Mouse (Mus musculus): ENCODE results near the gene Plekhj1.

The Plekhj1 gene

GRCm38 (mm10) chr10:80805925-80806324 is 7.5 kb upstream of the Plekhj1 start:
- DNase-seq (ENCODE audit: low read depth): peak; percentile 72

- no peak for DNase-seq (ENCODE audit: low read depth)
Measured at GRCm38 (mm10) chr10:80805322-80805721, 6.9 kb upstream of the Plekhj1 start.

- no peak for DNase-seq (ENCODE audit: low read depth)
Measured at GRCm38 (mm10) chr10:80804916-80805315, 6.5 kb upstream of the Plekhj1 start, which contains the start of gene Amh. Gene Amh (plus strand): TSS chr10:80805243.

GRCm38 (mm10) chr10:80804340-80804739 is 5.9 kb upstream of the Plekhj1 start:
- no peak for DNase-seq (ENCODE audit: low read depth)

GRCm38 (mm10) chr10:80802996-80803395 is 4.6 kb upstream of the Plekhj1 start:
- no peak for DNase-seq (ENCODE audit: low read depth)

GRCm38 (mm10) chr10:80802204-80802912 is 3.9 kb upstream of the Plekhj1 start:
- no peak for DNase-seq (ENCODE audit: low read depth)

- DNase-seq (ENCODE audit: low read depth): peak; percentile 70
Measured at GRCm38 (mm10) chr10:80799070-80799566, 692 bp upstream of the Plekhj1 start.

- no peak for DNase-seq (ENCODE audit: low read depth)
Measured at GRCm38 (mm10) chr10:80797186-80798149, 958 bp downstream of the Plekhj1 start.

- DNase-seq (ENCODE audit: low read depth): no peak
Measured at GRCm38 (mm10) chr10:80796307-80796848, 2.0 kb downstream of the Plekhj1 start.

- no peak for DNase-seq (ENCODE audit: low read depth)
Measured at GRCm38 (mm10) chr10:80794750-80795149, 3.7 kb downstream of the Plekhj1 start.

- no peak for DNase-seq (ENCODE audit: low read depth)
Measured at GRCm38 (mm10) chr10:80793803-80794202, 4.6 kb downstream of the Plekhj1 start.

GRCm38 (mm10) chr10:80793033-80793784 is 5.2 kb downstream of the Plekhj1 start:
- DNase-seq (ENCODE audit: low read depth): no peak

GRCm38 (mm10) chr10:80792175-80793032 is 6.0 kb downstream of the Plekhj1 start:
- DNase-seq (ENCODE audit: low read depth): no peak

GRCm38 (mm10) chr10:80791476-80792174 is 6.8 kb downstream of the Plekhj1 start:
- no peak for DNase-seq (ENCODE audit: low read depth)

- DNase-seq (ENCODE audit: low read depth): no peak
Measured at GRCm38 (mm10) chr10:80790761-80791404, 7.5 kb downstream of the Plekhj1 start.

- DNase-seq (ENCODE audit: low read depth): no peak
Measured at GRCm38 (mm10) chr10:80787517-80787916, 10.9 kb downstream of the Plekhj1 start.

- DNase-seq (ENCODE audit: low read depth): no peak
Measured at GRCm38 (mm10) chr10:80785963-80786362, 12.5 kb downstream of the Plekhj1 start.

GRCm38 (mm10) chr10:80784871-80785270 is 13.6 kb downstream of the Plekhj1 start:
- DNase-seq (ENCODE audit: low read depth): no peak

- DNase-seq (ENCODE audit: low read depth): no peak
Measured at GRCm38 (mm10) chr10:80784302-80784701, 14.1 kb downstream of the Plekhj1 start.

GRCm38 (mm10) chr10:80779565-80779964 is 18.9 kb downstream of the Plekhj1 start:
- peak; percentile 61 for DNase-seq (ENCODE audit: low read depth)
